Mouse (Mus musculus): Measurements from ENCODE around the gene Nol12.

The Nol12 gene

GRCm38 (mm10) chr15:78934784-78935320, at the start of gene Nol12:
Gene Nol12 (plus strand): TSS chr15:78934933.
- peak; percentile 94 for DNase-seq

- peak; percentile 61 for DNase-seq
These were observed 45.3 kb upstream of the Nol12 start for GRCm38 (mm10) chr15:78889401-78889853.

- no peak for DNase-seq
These were observed 42.3 kb upstream of the Nol12 start for GRCm38 (mm10) chr15:78892440-78892839.

GRCm38 (mm10) chr15:78894726-78895125, 40.0 kb upstream of the Nol12 start:
- no peak for DNase-seq

GRCm38 (mm10) chr15:78895741-78896140, 39.0 kb upstream of the Nol12 start:
- DNase-seq: no peak

GRCm38 (mm10) chr15:78896149-78896548, 38.6 kb upstream of the Nol12 start:
- DNase-seq: peak; percentile 74

- no peak for DNase-seq
These were observed 37.2 kb upstream of the Nol12 start for GRCm38 (mm10) chr15:78897488-78897887.

- no peak for DNase-seq
These were observed 36.2 kb upstream of the Nol12 start for GRCm38 (mm10) chr15:78898507-78899001.

GRCm38 (mm10) chr15:78899409-78899739, 35.4 kb upstream of the Nol12 start, which contains the start of gene Gm49510:
Gene Gm49510 (plus strand): TSS chr15:78899667.
- DNase-seq: no peak

- peak; percentile 76 for DNase-seq
These were observed 34.8 kb upstream of the Nol12 start, which contains the start of gene Sh3bp1 for GRCm38 (mm10) chr15:78899740-78900584. Gene Sh3bp1 (plus strand): TSS chr15:78899768.

- no peak for DNase-seq
These were observed 33.9 kb upstream of the Nol12 start for GRCm38 (mm10) chr15:78900585-78901421.

GRCm38 (mm10) chr15:78901422-78901789, 33.3 kb upstream of the Nol12 start:
- no peak for DNase-seq

- peak; percentile 91 for DNase-seq
These were observed 31.5 kb upstream of the Nol12 start for GRCm38 (mm10) chr15:78903243-78903642.

GRCm38 (mm10) chr15:78908399-78908798, 26.3 kb upstream of the Nol12 start:
- DNase-seq: no peak

- no peak for DNase-seq
These were observed 25.8 kb upstream of the Nol12 start for GRCm38 (mm10) chr15:78908982-78909381.

GRCm38 (mm10) chr15:78912040-78912439, 22.7 kb upstream of the Nol12 start:
- peak; percentile 65 for DNase-seq

GRCm38 (mm10) chr15:78913632-78914090, 21.1 kb upstream of the Nol12 start, which contains the start of gene Pdxp:
Gene Pdxp (plus strand): TSS chr15:78913919.
- peak; percentile 95 for DNase-seq

- DNase-seq: no peak
These were observed 20.5 kb upstream of the Nol12 start for GRCm38 (mm10) chr15:78914091-78914822.

GRCm38 (mm10) chr15:78914823-78915659, 19.7 kb upstream of the Nol12 start:
- no peak for DNase-seq

- DNase-seq: peak; percentile 86
These were observed 19.1 kb upstream of the Nol12 start for GRCm38 (mm10) chr15:78915660-78916017.

Data from lung, postnatal 36 days (tissue).